Mouse (Mus musculus) G1E (cell line): ENCODE measurements around the gene Eif2b5. TPM values are rescaled to one million over a fixed set of nuclear protein-coding genes. Genes with fewer than 3 reads are reported as not detected.

ENCODE experiments used
- ATAC-seq: 2 replicates; pipeline ENCODE4 v1.8.0; 2016; ENCODE audit warnings: mild to moderate bottlenecking; ENCODE audit not compliant: insufficient number of reproducible peaks, poor library complexity, low FRiP score, severe bottlenecking; ENCODE audit errors: extremely low read depth
- DNase-seq: peaks from one replicate; pipeline ENCODE4 v3.0.0; 2012; ENCODE audit warnings: low spot score
- H3K27me3 ChIP-seq: 2 replicates; pipeline ENCODE4 v1.6.1; 2012; ENCODE audit warnings: mild to moderate bottlenecking, low read length, inconsistent platforms; ENCODE audit not compliant: insufficient read depth
- H3K36me3 ChIP-seq: replicated peaks from 2 replicates; pipeline ENCODE3; 2012; ENCODE audit warnings: mild to moderate bottlenecking, inconsistent platforms
- H3K4me1 ChIP-seq: 2 replicates; pipeline ENCODE4 v1.6.1; 2012; ENCODE audit warnings: low read depth, low read length, inconsistent platforms, mixed read lengths; ENCODE audit not compliant: insufficient read depth
- H3K4me3 ChIP-seq: 2 replicates; pipeline ENCODE4 v1.5.1; 2012; ENCODE audit warnings: low read depth, mild to moderate bottlenecking, inconsistent platforms, low read length, moderate library complexity, mixed read lengths
- H3K9me3 ChIP-seq: replicated peaks from 2 replicates; pipeline ENCODE4 v1.6.1; 2012; ENCODE audit warnings: inconsistent platforms
- CTCF ChIP-seq: IDR thresholded peaks from 2 replicates; pipeline ENCODE4 v1.5.1; 2012; ENCODE audit warnings: low read depth, low read length, inconsistent platforms, mixed read lengths
- GATA1 ChIP-seq: IDR thresholded peaks from 2 replicates; pipeline ENCODE4 v1.6.1; 2012; ENCODE audit warnings: borderline replicate concordance, low read length, inconsistent platforms, mixed read lengths
- GATA2 ChIP-seq: IDR thresholded peaks from 2 replicates; pipeline ENCODE4 v1.6.1; 2012; ENCODE audit warnings: low read depth, low read length, inconsistent platforms, borderline replicate concordance
- POLR2AphosphoS5 ChIP-seq: IDR thresholded peaks from 2 replicates; pipeline ENCODE4 v1.6.1; 2012; ENCODE audit warnings: low read depth, low read length, inconsistent platforms; ENCODE audit not compliant: insufficient replicate concordance
- TAL1 ChIP-seq: conservative IDR thresholded peaks from 2 replicates; pipeline ENCODE4 v1.6.1; 2012; ENCODE audit warnings: low read depth, low read length, inconsistent platforms, mixed read lengths
- polyA plus RNA-seq: library from polyadenylated mRNA; stranded (reverse); fragments of >175 nt; gene quantifications from 2 replicates; pipeline ENCODE4 v1.2.3, GENCODE M21; 2012
- total RNA-seq, 2 experiments: library from RNA; stranded (forward) in 1 of 2; stranded (reverse) in 1 of 2; fragments of 200-1000 nt in 1 of 2; fragments of >200 nt in 1 of 2; fragmentation: Nextera tagmentation in 1 of 2; gene quantifications; 2 replicates each; pipeline ENCODE4 v1.2.3; 2014 to 2017

Eif2b5 gene
- total and polyA plus RNA-seq, 3 experiments: 25.5 to 105 (median 40.5) TPM

GRCm38 (mm10) chr16:20516726-20517201 lies 18.1 kb downstream of the Eif2b5 start, which contains the start of gene Dvl3:
Dvl3 (plus strand) TSS chr16:20516982.
- Histone ChIP-seq H3K9me3 (no peaks in the 10 kb centered on the region), H3K4me1 (peaks cover 40% of the 10 kb centered on the region), H3K27me3 (no peaks in the 10 kb centered on the region), H3K4me3 (peak within 1 kb of the TSS; percentile 97), H3K36me3 (peaks cover 37% of the 10 kb centered on the region)
- TF ChIP-seq TAL1 (no peak), POLR2AphosphoS5 (no peak), GATA1 (no peak), GATA2 (no peak), CTCF (no peak)
- peak; percentile 97 for DNase-seq
- peak; percentile 73 for ATAC-seq

DNA sequence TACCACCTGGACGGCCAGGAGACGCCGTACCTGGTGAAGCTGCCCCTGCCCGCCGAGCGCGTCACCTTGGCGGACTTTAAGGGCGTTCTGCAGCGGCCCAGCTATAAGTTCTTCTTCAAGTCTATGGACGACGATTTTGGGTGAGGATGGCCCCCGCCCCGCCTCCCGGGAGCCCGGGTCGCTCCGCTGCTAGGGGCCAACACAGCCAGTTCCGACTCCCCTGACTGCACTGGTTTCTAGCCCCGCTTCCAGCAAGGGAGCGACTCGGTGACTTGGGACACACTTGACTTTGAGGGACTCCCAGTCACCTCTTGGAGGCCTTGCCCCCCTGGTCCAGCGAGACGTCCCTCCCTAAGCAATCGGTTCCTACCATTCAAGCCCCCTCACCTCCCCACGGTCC lies 18.6 kb downstream of the Eif2b5 start:
- no peaks in the 10 kb centered on the region for H3K27me3 ChIP-seq
- ATAC-seq (no peak), DNase-seq (peak; percentile 46)
- TF ChIP-seq CTCF: no peak
- no peak for TF ChIP-seq GATA2
- H3K4me1 ChIP-seq: peaks cover 40% of the 10 kb centered on the region
- peaks cover 39% of the 10 kb centered on the region for H3K36me3 ChIP-seq
- peak overlapping the region; percentile 97 for H3K4me3 ChIP-seq
- H3K9me3 ChIP-seq: no peaks in the 10 kb centered on the region

DNA sequence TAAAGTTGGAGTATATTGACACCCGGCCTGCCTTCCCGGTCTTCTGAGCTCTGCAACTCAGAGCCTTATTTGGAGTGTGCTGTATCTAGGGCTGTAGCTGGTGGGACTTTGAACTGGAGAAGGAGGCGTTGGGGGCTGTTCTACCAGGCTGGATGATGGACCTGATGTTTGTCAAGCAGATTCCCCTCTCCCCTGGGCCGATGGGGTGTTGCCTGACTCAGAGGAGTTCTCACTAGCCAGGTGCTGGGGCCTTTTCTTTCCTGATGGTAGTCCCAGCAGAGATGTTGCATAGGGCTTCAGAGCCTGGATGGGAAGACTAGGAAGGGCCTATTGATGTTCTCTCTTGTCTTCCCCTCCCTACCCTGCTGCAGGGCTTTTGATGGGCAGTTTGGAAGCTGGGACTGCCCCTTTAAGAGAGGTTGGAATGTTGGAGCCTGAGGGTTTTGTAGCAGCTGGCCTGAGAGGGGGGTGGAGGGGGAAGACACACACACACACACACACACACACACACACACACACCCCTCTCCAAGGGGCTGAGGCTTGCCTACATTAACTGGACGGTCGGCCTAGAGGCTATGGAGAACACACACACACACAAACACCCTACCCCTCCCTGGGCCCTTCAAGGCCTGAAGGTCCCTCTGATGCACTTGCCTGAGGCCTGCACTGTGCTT lies 19.2 kb downstream of the Eif2b5 start:
- H3K9me3 ChIP-seq: no peaks in the 10 kb centered on the region
- H3K4me3 ChIP-seq: peak overlapping the region; percentile 97
- TF ChIP-seq GATA1 (no peak), CTCF (no peak), TAL1 (no peak)
- peak; percentile 22 for DNase-seq
- H3K36me3 ChIP-seq: peaks cover 41% of the 10 kb centered on the region
- no peak for ATAC-seq
- H3K4me1 ChIP-seq: peaks cover 40% of the 10 kb centered on the region
- no peaks in the 10 kb centered on the region for H3K27me3 ChIP-seq

DNA sequence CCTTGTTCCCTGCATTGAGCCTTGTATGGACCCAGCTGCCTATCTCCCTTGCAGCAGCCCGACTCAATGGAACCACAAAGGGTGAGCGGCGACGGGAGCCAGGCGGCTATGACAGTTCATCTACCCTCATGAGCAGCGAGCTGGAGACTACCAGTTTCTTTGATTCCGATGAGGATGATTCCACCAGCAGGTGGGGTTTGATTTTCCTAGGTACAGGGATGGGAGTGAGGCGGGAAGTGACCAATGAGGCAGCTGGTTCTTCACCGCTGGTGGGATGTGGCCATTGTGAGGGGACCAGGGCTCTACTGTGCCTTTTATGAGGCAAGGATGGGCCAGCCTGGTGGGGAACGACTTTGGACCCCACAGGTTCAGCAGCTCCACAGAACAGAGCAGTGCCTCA lies 25.3 kb downstream of the Eif2b5 start:
- H3K9me3 ChIP-seq: no peaks in the 10 kb centered on the region

DNA sequence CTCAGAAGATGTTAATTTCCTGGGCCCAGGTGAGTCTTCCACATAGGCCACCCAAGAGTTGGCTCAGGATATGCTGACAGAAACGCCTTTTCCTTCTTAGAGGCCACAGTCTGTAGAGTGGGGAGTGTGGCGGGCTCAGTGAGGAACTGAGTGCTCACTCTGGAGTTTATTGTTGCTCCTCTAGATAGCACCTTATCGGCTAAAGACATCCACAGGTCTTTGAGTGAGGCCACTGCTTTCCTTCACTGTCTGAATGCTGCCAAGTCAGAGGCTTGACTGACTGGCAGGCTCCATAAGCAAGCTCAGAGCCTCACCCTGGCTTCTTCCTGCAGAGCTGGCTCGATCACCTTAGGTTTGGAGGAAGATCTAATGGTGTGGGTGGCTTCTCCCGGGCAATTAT lies 30.2 kb downstream of the Eif2b5 start:
- ATAC-seq: no peak

More for the DNA sequence above, 25.3 kb downstream of the Eif2b5 start:
- DNase-seq (no peak), ATAC-seq (no peak)
- Histone ChIP-seq H3K36me3 (peaks cover 94% of the 10 kb centered on the region), H3K4me1 (peaks cover 15% of the 10 kb centered on the region), H3K27me3 (no peaks in the 10 kb centered on the region), H3K4me3 (no peak overlapping the region)
- TF ChIP-seq CTCF: no peak
- no peak for TF ChIP-seq GATA2
- no peak for TF ChIP-seq TAL1
- TF ChIP-seq GATA1: no peak
- no peak for TF ChIP-seq POLR2AphosphoS5

GRCm38 (mm10) chr16:20529375-20529774 lies 30.8 kb downstream of the Eif2b5 start:
- no peak for TF ChIP-seq GATA1
- TF ChIP-seq GATA2: no peak
- no peak for TF ChIP-seq POLR2AphosphoS5
- no peak for TF ChIP-seq CTCF
- TF ChIP-seq TAL1: no peak
- Histone ChIP-seq H3K9me3 (no peaks in the 10 kb centered on the region), H3K4me3 (no peak overlapping the region), H3K4me1 (no peaks in the 10 kb centered on the region), H3K36me3 (peaks cover 88% of the 10 kb centered on the region), H3K27me3 (no peaks in the 10 kb centered on the region)
- ATAC-seq: no peak
- DNase-seq: no peak

More for the DNA sequence above, 30.2 kb downstream of the Eif2b5 start:
- Histone ChIP-seq H3K36me3 (peaks cover 94% of the 10 kb centered on the region), H3K9me3 (no peaks in the 10 kb centered on the region), H3K27me3 (no peaks in the 10 kb centered on the region), H3K4me3 (no peak overlapping the region), H3K4me1 (no peaks in the 10 kb centered on the region)
- DNase-seq: no peak
- no peak for TF ChIP-seq POLR2AphosphoS5
- TF ChIP-seq TAL1: no peak
- TF ChIP-seq CTCF: no peak
